Mouse (Mus musculus) midbrain, postnatal 0 days (tissue): ENCODE data around the gene Tmem219. TPM values are rescaled to one million over a fixed set of nuclear protein-coding genes. Genes with fewer than 3 reads are reported as not detected.

Experiments used
- ATAC-seq: fragments of 200-750 bp; cut with Nextera tagmentation; 2 replicates; pipeline ENCODE4 v1.8.0; 2017; ENCODE audit warnings: moderate number of reproducible peaks, mild to moderate bottlenecking, moderate TSS enrichment, moderate library complexity; ENCODE audit not compliant: low FRiP score
- DNase-seq: peaks from one replicate; pipeline ENCODE4 v3.0.0-alpha.2; 2015; ENCODE audit warnings: low spot score
- H3K27ac ChIP-seq: fragments of 300-500 bp; sonication (generic); 2 replicates; pipeline ENCODE4 v1.5.1; 2014; ENCODE audit warnings: low read depth, mild to moderate bottlenecking, low read length, mixed read lengths
- H3K27me3 ChIP-seq: fragments of 300-500 bp; sonication (generic); 2 replicates; pipeline ENCODE4 v1.6.1; 2014; ENCODE audit warnings: low read length, control low read depth, mixed read lengths; ENCODE audit not compliant: insufficient read depth
- H3K36me3 ChIP-seq: fragments of 300-500 bp; sonication (generic); 2 replicates; pipeline ENCODE4 v1.6.1; 2014; ENCODE audit warnings: low read length, control low read depth, mixed read lengths; ENCODE audit not compliant: insufficient read depth
- H3K4me1 ChIP-seq: fragments of 300-500 bp; sonication (generic); 2 replicates; pipeline ENCODE4 v1.6.1; 2014; ENCODE audit warnings: mild to moderate bottlenecking, control low read depth, antibody characterized with exemption, low read length, mixed read lengths; ENCODE audit not compliant: insufficient read depth
- H3K4me2 ChIP-seq: fragments of 300-500 bp; sonication (generic); 2 replicates; pipeline ENCODE4 v1.6.1; 2014; ENCODE audit warnings: low read depth, mild to moderate bottlenecking, low read length, mixed read lengths; ENCODE audit not compliant: poor library complexity, severe bottlenecking
- H3K4me3 ChIP-seq: fragments of 300-500 bp; sonication (generic); 2 replicates; pipeline ENCODE4 v1.5.1; 2014; ENCODE audit warnings: low read depth, mild to moderate bottlenecking, low read length, moderate library complexity
- H3K9ac ChIP-seq: fragments of 300-500 bp; sonication (generic); replicated peaks from 2 replicates; pipeline ENCODE4 v1.6.1; 2014; ENCODE audit warnings: mild to moderate bottlenecking, low read length, moderate library complexity, mixed read lengths; ENCODE audit not compliant: poor library complexity, severe bottlenecking
- H3K9me3 ChIP-seq: fragments of 300-500 bp; sonication (generic); 2 replicates; pipeline ENCODE4 v1.6.1; 2016; ENCODE audit warnings: low read length, control low read depth
- CTCF ChIP-seq: IDR thresholded peaks from 2 replicates; pipeline ENCODE4 v1.5.1; 2016; ENCODE audit warnings: antibody characterized with exemption, mild to moderate bottlenecking
- WGBS: fragments of 180-500 bp; shearing (Covaris S2); extraction: QIAGEN DNeasy Blood & Tissue Kit; methylation state at CpG from one replicate; pipeline ENCODE4 v1.1.7; 2014; 5-methylcytosine and 5-hydroxymethylcytosine counted together
- polyA plus RNA-seq: library from polyadenylated mRNA; unstranded; fragments of >200 nt; fragmentation: Nextera tagmentation; extraction: Ambion mirVana; gene quantifications from 2 replicates; pipeline ENCODE4 v1.2.1, GENCODE M21; 2015
- total RNA-seq: library from RNA; depleted of rRNA; stranded (reverse); fragments of >200 nt; gene quantifications from 2 replicates; pipeline ENCODE4 v1.2.3, GENCODE M21; 2014

Tmem219 gene
- total and polyA plus RNA-seq, 2 experiments from 2014 or later, result 24.7 to 36.4 TPM

DNA sequence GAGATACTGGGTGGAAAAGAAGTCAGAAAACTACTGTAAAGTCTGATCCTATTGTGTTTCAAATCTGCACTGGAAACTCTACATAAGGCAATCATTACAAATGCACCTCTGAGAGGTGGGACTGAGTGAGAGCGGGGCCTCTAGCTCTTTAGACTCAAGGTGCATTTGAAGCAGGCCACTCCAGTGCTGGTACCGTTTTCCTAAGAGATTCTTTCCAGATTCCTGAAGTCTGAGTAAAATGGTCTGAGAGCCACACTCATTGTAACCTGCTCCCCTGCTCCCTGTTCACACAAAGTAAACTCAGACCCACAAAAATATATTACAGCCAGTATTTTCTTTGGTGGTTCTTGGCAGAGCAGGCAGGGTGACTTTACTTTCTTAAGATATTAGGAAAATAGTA, 55.2 kb downstream of the Tmem219 start:
- Histone ChIP-seq H3K27ac (no peak overlapping the region), H3K4me1 (peaks cover 7% of the 10 kb centered on the region; the same call in 1 of the 2 replicates), H3K27me3 (no peaks in the 10 kb centered on the region), H3K4me2 (no peak overlapping the region), H3K4me3 (no peak overlapping the region), H3K9me3 (no peaks in the 10 kb centered on the region), H3K36me3 (peaks cover 82% of the 10 kb centered on the region), H3K9ac (no peak overlapping the region)
- TF ChIP-seq CTCF, result no peak
- 95% methylated on average over 2 of the region's 2 CpGs for WGBS
- ATAC-seq (no peak), DNase-seq (no peak)

DNA sequence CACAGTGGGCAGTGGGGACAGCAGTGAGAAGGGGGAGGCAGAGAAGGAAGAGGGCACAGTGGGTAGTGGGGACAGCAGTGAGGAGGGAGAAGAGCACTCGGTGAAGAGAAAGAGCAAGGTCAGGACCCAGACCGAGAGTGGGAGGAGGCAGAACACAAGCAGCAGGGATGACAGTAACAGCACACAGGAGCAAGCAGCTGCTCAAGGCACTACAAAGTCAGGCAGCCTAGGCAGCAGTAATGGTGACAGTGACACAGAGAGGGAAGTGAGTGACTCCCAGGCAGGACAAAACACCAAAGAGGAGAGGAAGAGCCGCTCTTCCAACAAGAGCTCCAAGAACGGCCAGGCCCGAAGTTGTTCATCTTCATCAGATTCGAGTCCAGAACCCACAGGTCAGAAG, 58.9 kb downstream of the Tmem219 start:
- 67% methylated on average over 6 of the region's 6 CpGs for WGBS
- H3K27ac ChIP-seq, result 0 out of 2 replicates have a peak overlapping the region, but pooled peaks have one; percentile 77
- no peak overlapping the region for H3K4me3 ChIP-seq
- H3K9me3 ChIP-seq, result no peaks in the 10 kb centered on the region
- DNase-seq, result no peak
- no peaks in the 10 kb centered on the region for H3K27me3 ChIP-seq
- ATAC-seq, result no peak
- no peak for TF ChIP-seq CTCF
- peaks cover 10% of the 10 kb centered on the region; the same call in 1 of the 2 replicates for H3K4me1 ChIP-seq
- peaks cover 48% of the 10 kb centered on the region for H3K36me3 ChIP-seq
- H3K9ac ChIP-seq, result peak overlapping the region; percentile 60; the same call in 1 of the 2 replicates
- H3K4me2 ChIP-seq, result peak overlapping the region; percentile 75

DNA sequence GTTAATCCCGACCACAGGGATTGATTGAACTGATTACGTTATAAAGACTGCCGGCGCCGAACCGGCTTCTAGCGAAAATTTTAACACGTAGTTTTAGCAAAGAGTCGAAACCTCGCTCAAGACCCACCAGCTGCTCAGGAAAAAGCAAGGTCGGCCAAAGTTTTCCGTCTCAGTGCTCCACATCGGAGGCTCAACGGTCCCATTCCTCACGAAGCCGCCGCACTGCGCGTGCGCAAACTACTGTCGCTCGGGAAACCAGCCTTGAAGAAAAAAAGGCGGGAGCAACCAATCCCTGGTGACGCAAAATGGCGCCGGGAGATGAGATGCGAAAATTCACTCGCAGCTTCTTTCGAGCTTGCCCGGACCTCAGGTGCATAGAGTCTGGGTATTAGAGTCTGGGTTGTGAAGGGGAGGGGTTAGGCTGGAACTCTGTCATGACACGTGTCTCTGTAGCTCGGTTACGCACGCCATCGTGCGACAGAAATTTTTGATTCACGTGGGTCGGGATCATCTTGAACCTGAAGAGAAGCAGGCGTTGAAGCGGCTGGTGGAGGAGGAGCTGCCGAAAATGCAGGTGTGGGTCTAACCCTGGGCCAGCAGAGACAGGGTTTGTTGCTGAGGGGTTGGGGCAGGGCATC, 60.5 kb downstream of the Tmem219 start, which contains the start of gene Ino80e:
Gene Ino80e, minus strand, starts transcription at position 231 of the 638 bp plus-strand sequence.
- peak; percentile 99 for DNase-seq
- peaks cover 10% of the 10 kb centered on the region; the same call in 1 of the 2 replicates for H3K4me1 ChIP-seq
- no peaks in the 10 kb centered on the region for H3K27me3 ChIP-seq
- no peaks in the 10 kb centered on the region for H3K9me3 ChIP-seq
- H3K9ac ChIP-seq, result peak within 1 kb of the TSS; percentile 65
- H3K4me2 ChIP-seq, result peak within 1 kb of the TSS; percentile 75
- peaks cover 38% of the 10 kb centered on the region for H3K36me3 ChIP-seq
- H3K4me3 ChIP-seq, result peak within 1 kb of the TSS; percentile 52
- WGBS, result under 1% methylated on average over 41 of the region's 41 CpGs
- peak; percentile 85 for ATAC-seq
- peak; percentile 27; the same call in 1 of the 2 replicates for TF ChIP-seq CTCF
- peak within 1 kb of the TSS; percentile 77 for H3K27ac ChIP-seq

DNA sequence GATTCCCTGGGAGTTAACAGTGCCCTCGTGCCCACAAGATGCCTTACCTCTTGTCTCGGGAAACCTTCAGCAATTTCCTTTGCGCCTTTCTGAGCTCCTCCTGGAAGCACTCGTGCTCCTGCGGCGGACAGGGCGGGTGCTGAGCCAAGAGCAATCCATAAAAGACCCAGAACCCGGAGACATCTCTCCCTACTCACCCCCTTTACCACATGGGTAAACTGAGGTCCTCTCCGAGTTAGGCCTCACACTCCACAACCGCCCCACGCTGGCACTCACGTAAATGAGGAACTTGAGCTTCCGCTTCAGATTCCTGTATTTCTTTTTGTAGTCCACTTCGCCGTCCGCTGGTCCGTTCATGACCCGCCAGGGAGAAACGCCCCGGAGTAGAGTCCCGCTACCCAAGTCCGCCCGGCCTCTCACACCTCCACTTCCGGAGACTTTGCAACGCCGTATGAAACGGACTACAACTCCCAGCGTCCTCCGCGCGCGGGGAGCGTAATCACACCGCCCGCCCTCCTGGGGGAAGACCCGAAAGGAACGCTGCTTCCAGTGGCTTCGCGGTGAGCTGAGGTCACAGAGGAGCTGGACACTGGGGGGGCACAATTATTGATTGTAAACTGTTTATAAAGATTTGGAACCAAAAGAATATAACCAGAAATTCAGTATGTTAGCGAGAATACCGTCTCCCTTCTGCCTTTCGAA, 61.1 kb downstream of the Tmem219 start, which contains the start of gene Hirip3:
Gene Hirip3, plus strand, starts transcription at position 544 of the 702 bp plus-strand sequence.
- DNase-seq (peak; percentile 96), ATAC-seq (peak; percentile 87)
- Histone ChIP-seq H3K27ac (peak within 1 kb of the TSS; percentile 77), H3K4me3 (peak within 1 kb of the TSS; percentile 52), H3K9ac (peak within 1 kb of the TSS; percentile 65), H3K4me1 (peaks cover 10% of the 10 kb centered on the region; the same call in 1 of the 2 replicates), H3K4me2 (peak within 1 kb of the TSS; percentile 75), H3K9me3 (no peaks in the 10 kb centered on the region), H3K27me3 (no peaks in the 10 kb centered on the region), H3K36me3 (peaks cover 38% of the 10 kb centered on the region)
- peak; percentile 16; the same call in 1 of the 2 replicates for TF ChIP-seq CTCF
- 3% methylated on average over 42 of the region's 42 CpGs for WGBS

DNA sequence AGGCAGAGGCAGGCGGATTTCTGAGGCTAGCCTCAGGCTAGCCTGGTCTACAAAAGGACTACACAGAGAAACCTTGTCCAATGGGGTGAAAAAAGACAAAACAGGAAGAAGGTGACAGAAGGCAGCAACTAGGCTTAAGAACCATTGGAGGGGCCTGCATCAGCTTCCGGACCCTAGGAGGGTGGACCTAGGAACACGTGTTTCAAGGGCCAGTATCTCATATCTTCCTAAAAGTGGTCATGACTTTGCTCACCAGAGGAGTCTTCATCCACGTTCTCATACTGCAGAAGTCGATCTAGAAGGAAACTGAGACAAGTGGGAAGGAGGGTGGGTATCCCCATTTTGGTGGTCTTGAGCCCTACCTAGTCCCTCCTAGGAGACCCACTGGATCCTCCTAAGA, 61.7 kb downstream of the Tmem219 start:
- TF ChIP-seq CTCF, result no peak
- H3K36me3 ChIP-seq, result peaks cover 37% of the 10 kb centered on the region
- H3K27me3 ChIP-seq, result no peaks in the 10 kb centered on the region
- ATAC-seq, result no peak
- peaks cover 10% of the 10 kb centered on the region; the same call in 1 of the 2 replicates for H3K4me1 ChIP-seq
- no peak overlapping the region for H3K27ac ChIP-seq
- H3K9me3 ChIP-seq, result no peaks in the 10 kb centered on the region
- 71% methylated on average over 5 of the region's 5 CpGs for WGBS
- peak overlapping the region; percentile 75 for H3K4me2 ChIP-seq
- peak overlapping the region; percentile 65 for H3K9ac ChIP-seq
- no peak for DNase-seq
- H3K4me3 ChIP-seq, result peak overlapping the region; percentile 52
